Mouse (Mus musculus) kidney, postnatal 36 days (tissue): ENCODE data around the gene Scrn2.

Experiments
- DNase-seq, 2 experiments: peaks; one replicate each; pipeline ENCODE4 v3.0.0; 2021 to 2022; ENCODE audit warnings: mixed read lengths in 2 of 2

Scrn2 gene

DNA sequence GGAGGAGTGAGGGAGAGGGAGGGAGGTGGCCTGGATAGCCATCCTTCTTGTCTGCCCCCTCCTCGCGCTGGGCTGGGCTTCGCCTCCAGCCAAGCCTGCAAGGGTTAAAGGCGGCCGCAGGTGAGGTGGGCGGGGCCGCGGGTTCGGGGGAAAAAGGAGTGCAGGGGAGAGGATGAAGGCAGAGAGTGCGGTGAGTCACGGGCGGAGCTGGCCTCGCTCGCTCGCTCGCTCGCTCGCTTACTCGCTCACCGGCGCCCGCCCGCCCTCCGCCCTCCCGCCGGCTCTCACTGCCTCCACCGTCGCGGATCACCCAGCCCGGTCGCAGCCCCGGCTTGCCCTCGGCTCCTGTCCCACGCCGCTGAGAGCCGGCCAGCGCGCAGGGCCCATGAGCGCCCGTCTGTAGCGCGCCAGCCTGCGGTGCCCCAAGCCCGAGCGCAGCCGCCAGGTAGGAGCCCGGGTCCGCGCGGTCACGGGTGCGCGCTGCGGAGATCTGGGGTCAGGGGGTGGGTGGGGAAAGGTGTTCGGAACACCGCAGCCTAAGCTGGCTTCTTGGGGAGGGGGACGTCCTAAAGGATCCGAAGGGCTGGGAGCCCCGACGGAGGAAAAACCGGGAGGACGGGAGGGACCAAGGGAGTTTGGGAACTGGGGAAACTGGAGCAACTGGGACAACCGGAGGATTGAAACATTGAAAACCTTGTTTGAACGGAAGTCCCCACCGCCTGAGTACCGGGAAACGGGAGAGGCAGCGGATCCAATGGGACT is 11.0 kb upstream of the Scrn2 start:
- DNase-seq: peak; percentile 10 to 49

DNA sequence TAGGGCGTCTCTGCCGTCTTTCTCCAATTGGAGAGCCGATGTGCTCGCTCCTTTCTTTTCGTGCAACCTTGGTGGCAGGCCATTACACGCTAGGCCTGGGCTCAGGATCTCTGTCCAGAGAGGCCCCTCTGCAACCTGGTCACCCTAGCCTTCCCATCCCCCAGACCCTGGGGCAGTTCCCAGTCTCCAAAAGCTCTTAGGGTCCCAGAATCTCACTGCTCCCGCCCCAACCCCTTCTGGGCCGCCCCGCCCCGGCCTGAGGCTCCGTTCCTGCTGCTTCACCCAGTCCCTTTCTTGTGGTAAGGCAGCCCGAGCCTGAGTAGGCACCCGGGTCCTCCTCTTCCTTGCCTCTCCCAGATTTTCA is 10.4 kb upstream of the Scrn2 start:
- no peak for DNase-seq

DNA sequence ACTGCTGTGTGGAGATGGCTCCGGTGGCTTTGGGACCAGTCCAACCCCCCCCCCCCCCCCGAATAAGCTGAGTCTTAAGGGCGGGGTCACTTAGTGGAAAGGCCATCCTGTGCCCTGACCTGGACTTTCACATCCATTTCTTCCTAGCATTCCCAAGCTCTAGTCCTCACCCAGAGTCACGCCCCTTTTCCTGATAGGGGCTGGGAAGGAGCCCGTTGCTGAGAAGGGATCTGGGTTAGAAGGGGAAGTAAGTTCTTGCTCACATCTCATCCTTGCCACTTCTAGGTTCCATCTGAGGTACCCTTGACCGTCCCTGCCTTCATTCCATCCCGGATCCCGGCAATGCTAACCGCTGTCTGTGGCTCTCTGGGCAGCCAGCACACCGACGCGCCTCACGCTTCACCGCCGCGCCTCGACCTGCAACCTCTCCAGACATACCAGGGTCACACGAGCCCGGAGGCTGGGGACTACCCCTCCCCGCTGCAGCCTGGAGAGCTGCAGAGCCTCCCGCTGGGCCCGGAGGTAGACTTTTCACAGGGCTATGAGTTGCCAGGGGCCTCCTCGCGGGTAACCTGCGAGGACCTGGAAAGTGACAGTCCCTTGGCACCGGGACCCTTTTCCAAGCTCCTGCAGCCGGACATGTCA is 8.5 kb upstream of the Scrn2 start:
- DNase-seq: peak in 1 of 2 experiments; percentile 35

DNA sequence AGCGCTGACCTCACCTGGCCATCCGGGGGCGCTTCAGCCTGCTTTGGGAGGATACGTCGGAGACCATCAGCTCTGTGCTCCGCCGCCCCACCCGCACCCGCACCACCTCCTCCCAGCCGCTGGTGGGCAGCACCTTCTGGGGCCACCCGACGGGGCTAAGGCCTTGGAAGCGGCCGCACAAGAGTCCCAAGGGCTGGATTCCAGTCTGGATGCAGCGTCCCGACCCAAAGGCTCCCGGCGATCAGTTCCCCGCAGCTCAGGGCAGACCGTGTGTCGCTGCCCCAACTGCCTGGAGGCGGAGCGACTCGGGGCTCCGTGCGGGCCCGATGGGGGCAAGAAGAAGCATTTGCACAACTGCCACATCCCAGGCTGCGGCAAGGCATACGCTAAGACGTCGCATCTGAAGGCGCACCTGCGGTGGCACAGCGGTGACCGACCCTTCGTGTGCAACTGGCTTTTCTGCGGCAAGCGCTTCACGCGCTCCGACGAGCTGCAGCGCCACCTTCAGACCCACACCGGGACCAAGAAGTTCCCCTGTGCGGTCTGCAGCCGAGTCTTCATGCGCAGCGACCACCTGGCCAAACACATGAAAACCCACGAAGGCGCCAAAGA is 7.8 kb upstream of the Scrn2 start:
- DNase-seq: peak; percentile 71 to 89

DNA sequence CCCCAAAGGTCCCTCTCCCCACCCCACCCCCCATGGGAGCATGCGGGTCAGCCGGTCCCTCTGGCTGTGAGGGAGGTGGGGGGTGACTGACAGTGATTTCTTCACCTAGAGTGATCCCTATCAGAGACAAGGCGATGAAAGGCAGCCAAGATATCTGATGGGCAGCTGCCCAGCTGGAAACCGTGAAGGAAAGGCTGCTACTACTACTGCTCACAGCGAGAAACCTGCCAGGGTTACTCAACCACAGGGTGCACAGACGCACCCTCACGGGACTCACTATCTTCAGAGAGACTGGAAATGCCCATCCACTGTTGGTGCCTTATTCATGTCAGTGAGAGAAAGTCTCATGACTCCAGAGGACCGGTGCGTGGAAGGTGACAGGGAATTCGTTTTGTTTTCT is 4.8 kb upstream of the Scrn2 start:
- DNase-seq: no peak

DNA sequence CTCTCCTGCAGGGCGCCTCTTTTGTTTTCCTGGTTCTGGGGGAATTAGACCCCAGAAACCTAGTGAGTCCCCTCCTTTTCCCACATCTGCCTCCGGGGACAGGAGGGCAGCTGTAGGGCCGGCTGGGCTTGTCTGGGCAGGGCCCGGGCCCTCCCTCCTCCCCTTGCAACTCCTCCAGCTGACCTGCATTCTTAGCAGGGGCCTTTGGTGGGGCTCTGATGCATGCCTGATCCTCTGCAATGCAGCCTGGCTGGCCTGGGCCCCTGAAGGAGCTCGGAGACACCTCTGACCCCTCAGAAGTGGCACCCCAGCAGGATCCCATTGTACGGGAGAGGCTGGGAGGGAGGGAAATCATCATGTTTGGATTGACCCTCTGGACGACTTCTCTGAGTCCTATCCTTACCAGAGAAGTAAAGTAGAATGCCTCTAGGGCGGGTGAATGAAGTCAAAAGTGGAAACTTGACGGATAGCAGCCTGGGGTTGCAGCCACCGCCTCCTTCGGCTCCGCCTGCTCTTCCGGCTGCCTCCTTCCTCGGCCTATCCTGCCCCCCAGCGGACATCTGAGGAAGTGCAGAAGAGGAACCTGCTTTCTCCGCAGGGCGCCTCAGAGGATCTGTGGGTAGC is 3.9 kb upstream of the Scrn2 start:
- DNase-seq: peak; percentile 87 to 94

DNA sequence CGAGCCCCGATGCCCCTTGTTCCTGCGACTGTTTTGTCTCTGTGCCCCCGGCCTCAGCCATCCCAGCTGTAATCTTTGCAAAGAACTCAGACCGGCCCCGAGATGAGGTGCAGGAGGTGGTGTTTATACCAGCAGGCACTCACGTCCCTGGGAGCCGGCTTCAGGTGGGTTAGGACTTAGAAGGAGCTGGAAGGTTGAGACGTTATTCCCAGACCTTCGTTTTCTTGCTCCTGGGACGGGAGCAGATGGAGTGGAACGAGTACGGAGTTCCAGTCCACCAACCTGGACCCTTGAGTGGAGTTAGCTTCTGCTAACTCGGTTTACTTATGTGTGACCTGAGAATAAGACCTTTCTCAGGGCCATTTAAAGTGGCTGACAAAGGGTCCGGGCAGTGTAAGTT is 688 bp downstream of the Scrn2 start:
- peak; percentile 53 to 61 for DNase-seq

DNA sequence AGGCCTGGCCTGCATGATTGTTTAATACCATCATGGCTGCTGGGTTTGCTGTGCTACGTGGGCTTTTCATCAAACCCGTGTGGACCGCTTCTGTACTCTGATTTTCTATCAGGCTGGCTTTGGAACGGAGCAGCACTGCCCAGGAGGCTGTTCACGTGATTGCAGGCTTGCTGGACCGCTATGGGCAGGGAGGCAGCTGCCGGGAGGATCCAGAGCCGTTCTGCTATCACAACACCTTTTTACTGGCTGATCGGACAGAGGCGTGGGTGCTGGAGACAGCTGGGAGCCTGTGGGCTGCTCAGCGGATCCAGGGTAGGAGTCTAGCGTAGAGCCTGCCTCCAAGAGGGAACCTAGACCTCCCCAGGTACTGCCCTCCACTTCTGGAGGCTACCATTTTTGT is 2.2 kb downstream of the Scrn2 start:
- peak; percentile 59 to 71 for DNase-seq

DNA sequence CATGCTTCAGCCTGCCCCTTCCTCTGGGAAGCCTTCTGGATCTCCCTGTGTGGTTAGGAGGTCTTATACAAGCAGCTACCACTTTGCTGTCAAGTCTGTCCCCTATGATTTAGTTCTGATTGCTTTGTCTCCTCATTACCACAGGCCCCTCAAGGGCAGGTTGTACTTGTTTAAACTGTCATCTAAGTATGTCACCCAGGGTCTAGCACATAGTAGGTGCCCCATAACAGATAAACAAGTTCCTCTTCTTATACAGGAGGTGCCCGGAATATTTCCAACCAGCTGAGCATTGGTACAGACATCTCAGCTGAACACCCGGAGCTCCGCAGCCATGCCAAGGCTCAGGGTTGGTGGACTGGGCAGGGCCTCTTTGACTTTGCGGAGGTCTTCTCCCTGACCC is 2.8 kb downstream of the Scrn2 start:
- DNase-seq: no peak

DNA sequence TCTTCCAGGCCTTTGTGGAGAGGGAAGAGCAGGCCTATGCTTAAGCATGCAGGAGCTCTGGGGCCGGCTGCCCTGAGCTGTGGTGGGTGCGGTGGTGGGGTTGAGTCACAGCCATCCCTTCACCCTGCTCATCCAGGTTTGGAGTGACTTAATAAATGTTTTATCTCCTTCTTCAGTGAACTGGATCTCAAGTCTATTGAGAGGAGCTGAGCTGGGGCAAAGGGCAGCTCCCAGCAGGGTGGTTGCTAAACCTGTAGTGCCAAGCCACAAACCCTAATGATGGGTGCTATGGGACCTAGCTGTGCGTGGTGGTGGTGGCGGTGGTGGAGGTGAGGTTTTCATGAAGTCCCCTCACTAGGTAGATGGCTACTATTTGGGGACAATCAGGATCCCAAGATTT is 4.0 kb downstream of the Scrn2 start:
- DNase-seq: peak; percentile 26 to 43

DNA sequence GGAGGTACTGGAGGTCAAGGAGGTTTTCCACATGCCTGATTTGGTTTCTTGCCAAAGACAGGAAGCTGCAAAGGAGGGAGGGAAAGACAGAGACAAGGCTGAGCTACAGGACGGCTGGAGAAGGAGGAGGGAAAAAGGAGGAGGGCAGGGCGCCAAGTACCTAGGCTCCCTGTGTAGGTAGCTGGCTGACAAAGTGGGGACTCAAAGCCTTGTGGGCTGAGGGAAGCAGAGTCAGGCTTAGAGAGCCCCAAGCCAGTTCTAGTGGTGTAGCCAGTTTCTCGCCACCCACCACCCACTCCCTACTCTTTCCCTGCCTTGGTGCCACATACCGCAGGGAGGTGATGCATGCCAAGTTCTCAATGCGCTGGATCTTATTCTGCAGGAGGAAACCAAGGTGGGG is 6.4 kb downstream of the Scrn2 start:
- DNase-seq: peak; percentile 78 to 82

DNA sequence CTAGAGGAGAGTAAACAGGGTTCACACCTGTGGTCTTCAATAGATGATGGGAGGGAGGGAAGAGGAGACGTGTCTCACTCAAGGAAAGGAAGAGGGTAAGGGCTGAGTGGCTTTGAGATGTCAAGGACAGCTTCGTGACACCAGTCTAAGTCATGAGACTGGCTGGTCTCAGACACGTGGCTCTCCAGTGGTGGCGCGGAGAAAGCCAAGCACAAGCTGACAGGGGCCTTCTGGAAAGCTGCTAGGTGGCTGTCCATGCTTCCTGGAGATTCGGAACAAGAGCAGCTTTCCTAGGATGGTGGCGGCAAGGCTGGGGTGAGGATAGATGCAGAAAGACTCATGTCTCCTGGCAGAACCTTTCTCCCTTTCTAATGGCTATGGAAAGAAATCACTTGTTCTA is 9.1 kb downstream of the Scrn2 start:
- DNase-seq: no peak

DNA sequence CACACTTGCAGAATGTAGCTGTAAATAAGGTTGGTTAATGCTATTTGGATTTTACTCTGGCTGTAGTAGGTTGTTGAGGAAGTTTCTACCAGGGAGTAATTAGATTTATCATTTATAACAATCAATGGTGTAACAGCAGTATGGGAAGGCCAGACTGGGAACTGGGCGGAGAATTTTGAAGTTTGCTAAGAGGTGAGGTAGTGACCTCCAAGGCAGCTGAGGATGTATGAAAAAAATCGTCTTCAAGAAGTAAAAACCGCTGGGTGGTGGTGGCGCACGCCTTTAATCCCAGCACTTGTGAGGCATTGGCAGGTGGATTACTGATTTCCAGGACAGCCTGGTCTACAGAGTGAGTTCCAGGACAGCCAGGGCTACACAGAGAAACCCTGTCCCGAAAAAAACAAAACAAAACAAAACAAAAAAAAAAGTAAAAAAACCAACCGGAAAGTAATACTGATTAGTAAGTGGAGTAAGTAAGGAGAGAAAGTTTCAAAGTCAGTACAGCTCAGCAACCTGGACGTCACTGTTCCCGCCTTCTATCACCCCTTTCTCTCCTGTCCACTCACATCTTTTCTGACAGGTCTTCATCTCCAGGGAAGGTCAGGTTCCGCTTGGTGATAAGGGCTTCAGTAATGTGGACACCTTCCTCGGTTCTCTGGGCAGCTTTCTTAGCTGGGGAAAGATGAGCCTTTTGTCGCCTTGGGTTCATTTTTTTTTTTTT is 10.7 kb downstream of the Scrn2 start:
- DNase-seq: no peak

DNA sequence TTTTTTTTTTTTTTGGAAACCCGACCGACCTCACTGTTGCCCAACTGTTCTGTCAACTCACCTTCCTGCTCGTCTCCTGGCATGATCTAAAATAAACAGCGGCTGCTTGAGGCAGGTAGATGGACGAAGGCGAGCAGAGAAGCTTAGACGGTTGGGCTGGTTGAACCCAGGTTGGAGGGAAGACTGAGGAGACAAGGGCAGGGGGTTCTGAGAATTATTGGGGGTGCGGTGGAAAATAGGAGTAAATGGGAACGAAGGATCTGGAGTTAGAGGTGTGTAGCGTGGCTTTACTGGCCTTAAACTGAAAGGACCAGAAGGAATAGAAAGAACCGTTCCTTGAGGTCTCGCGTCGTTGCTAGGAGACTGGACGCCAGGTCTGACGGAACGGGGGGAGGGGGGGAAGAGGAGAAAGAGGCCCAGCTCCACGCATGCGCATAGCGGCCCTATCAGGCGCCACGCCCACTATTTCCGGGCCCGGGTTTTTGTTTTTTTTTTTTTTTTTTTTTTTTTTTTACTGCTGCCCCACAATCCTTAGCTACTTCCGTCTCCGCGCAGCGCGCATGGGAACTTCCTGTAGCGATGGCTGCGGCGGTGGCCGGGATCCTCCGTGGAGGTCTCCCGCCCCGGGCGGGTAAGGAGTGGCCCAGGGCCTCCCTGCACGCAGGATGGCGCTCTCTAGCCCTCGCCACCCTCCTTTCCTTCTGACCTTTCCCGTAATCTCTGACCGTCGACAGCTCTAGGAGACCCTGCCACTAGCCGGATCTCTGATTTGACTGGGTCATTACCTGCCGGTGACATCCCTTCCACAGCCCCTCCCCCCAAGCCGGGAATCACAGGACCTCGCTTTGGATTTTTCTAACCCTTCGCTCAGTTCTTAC is 11.5 kb downstream of the Scrn2 start, which contains the start of the genes Lrrc46 and Mrpl10:
Gene Lrrc46 (minus strand): TSS at position 386 of the 878 bp plus-strand sequence.
Gene Mrpl10 (plus strand): TSS at position 539 of the 878 bp plus-strand sequence.
- DNase-seq: peak; percentile 90 to 96

DNA sequence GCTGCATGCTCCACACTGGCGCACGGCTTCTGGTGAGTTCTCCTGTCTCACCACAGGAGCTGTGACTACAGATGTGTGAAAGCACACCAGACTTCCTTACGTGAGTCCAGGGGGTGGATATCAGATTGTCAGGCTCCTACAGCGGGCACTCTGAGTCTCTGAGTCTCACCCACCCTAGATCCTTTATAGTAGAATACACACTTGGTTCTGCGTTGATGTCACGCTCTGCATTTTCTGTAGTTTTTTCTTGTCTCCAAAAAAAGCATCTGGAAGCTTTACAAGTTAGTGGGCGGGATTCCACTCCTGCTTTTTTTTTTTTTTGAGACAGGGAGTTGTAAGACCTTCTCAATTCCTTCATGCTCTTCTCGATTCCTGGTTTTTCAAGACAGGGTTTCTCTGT is 15.2 kb downstream of the Scrn2 start:
- no peak for DNase-seq

DNA sequence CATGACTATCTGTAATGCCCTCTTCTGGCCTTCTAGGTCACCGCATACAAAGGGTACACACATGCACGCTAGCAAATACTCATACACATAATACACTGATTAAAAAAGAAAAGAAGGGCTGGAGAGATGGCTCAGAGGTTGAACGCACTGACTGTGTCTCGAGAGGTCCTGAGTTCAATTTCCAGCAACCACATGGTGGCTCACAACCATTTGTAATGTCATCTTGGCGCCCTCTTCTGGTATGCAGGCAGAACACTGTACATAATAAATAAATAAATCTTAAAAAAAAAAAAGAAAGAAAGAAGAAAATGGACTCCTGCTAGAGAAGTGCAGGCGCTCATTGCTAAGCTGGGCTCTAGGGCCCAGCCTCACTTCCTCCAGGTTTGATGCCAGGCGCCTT is 16.1 kb downstream of the Scrn2 start:
- no peak for DNase-seq

DNA sequence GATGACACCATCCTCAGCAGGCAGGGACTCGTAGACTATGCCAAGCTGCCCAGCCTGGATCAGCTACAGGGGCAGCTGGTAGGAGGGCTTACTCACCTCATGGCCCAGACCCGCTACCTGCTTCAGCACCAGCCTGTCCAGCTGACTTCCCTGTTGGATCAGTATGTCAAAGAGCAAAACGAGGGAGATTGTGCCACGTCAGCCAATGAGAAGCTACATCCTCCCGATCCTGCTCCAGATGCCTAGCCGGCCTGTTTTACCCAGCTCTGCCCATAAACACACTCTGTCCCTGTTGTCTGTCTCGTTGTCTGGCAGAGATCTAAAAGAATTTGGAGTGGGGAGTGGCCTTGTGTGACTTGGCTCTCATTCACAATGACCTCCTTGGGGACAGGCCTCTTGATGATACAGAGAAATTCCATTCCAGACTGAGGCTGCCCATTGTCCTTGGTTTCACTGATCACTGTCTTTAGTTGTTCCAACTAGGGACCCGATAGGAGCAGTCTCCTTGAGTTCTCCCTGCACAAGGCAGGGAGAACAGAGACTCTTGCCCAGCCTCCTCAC is 18.4 kb downstream of the Scrn2 start:
- no peak for DNase-seq

DNA sequence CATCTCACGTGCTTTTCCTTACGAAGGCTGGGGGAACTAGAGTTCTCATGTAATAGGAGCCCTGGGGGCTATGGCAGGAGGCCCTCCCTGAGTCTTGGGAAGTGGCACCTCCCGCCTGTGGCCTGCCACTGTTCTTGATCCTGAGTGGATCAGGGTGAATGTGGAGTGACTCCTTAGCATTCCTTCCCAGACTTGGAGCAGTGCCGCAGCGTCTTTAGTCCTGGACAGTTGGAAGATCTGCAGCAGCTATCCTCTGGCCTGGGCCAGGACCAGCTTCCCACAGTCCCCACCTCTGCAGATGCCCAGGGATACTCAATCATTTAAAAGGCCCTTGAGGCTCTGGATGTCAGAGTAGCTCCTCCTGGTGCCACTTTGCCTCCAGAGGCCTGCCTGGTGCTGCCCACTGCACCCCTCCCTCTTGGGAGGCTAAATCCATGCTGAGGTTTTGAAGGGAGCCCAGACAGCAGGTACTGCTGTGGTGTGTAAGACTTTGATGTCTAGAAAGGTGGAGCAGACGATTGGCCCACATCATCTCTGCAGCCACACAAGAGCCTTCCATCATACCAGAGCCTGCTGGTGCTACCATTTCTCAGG is 19.9 kb downstream of the Scrn2 start:
- no peak for DNase-seq

DNA sequence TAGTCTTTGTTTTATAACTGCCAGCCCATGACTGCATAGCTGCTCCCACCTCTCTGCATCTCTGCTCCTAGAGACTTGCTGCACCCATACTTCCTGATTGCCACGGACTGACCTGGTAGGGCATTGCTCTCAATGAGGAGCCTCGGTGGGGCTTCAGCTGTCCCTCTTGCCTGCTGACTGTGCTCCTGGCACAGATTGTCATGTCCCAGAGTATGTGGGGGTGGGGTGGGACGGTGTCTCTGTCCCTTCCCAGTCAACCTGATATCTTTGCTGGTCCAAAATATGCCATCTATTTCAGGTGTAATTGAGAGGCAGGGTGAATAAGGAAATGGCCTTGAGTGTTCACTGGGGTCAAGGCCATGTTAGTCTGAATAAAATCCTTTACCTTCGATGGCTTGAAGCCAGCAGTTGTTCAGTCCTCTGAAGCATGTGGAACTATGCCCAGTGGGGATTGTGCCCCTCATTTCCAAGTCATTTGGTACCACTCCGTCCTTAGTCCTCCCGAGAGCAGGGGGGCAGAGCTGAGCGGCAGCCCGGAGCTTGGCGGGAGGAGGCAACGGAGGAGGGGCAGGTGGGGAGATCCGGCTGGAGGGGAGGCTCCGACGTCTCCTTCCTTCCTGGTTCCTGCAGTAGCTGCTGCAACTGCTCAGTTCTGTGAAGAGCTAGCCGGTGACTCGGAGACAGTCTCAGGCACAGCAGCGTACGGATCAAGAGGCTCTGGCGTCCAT is 20.6 kb downstream of the Scrn2 start, which contains the start of gene Osbpl7:
Gene Osbpl7 (plus strand): TSS at position 413 of the 728 bp plus-strand sequence.
- peak; percentile 80 to 84 for DNase-seq

DNA sequence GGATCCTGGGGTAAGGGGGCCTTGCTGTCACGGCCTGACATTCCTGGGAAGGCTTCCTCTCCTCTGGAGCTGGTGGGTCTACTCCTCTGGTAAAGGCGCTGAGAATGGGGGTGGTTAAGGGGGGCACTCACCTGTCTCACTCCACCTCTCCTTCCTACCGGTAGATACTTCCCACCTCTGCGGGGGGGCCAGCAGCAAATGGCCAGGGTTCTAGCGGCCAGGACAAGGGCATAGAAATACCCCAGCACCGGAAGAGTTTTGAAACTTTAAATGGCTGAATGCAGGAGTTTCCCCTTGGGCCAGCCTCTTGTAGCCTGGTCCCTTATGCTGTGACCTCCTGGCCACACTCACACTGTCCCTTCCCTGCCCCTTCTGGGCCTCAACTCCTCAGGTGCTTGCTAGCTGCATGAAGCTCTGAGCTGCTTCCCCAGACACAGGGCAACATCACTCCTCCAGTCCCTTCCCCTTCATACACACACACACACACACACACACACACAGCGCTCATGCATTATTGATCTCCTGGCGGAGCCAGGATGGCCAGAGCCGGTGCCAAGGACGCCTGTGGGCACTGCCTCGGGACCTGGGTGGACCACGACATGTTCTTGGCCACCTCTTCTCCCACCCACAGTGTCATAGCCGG is 21.3 kb downstream of the Scrn2 start:
- DNase-seq: peak in 1 of 2 experiments; percentile 38
